ENCODE assay signal across 11 mouse cellular contexts in the genomic region with DNA sequence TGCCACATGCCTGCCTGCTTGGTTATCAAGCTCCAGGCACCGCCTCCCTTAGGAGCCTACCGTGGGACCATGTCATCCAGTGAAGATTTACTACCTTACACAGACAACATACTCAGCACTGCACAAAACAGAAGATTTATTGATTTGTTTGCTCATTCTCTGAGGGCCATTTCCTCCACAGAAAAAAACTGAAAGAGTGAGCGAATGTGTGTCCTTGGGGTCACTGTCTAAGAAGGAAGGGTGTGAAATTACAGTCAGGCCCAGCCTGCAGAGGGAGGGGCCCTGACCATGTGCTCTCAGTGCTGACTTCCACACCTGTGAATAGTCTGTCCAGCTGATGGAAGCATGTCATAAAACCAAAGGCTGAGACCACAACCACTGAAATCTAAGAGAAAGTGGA.
DNase-seq lines count a peak whose midpoint lies in the region; ATAC-seq and TF ChIP-seq lines count a peak whose summit lies in the region.
"Had no signal": no experiment of that assay in that cellular context is flagged by ENCODE, and none has a peak within 500 bp of the region (broad histone marks: within the 10 kb centered on the region; RNA-seq: fewer than 3 reads in every experiment).

No protein-coding gene starts in this region.

- no peak for DNase-seq in hindbrain, embryonic 10.5 days (ENCODE audit: low spot score)
- peak; percentile 53 for DNase-seq in embryo, embryonic 11 days
- no peak for DNase-seq in spleen, adult 12 weeks (ENCODE audit: low spot score)
- DNase-seq in lung, adult 2 months, result no peak
- DNase-seq in heart, postnatal 14 days, result no peak
- DNase-seq: liver, postnatal 0 days had no signal

- H3K9ac ChIP-seq in hindbrain, embryonic 12.5 days, result no peak overlapping the region
- no peak overlapping the region for H3K9ac ChIP-seq in kidney, embryonic 15.5 days
- no peak overlapping the region for H3K9ac ChIP-seq in neural tube, embryonic 13.5 days
- H3K9ac ChIP-seq: liver, postnatal 0 days had no signal

- H3K27me3 ChIP-seq in hindbrain, embryonic 12.5 days, result no peaks in the 10 kb centered on the region
- H3K27me3 ChIP-seq in hindbrain, embryonic 10.5 days (ENCODE audit: insufficient read depth, poor library complexity, severe bottlenecking), result no peaks in the 10 kb centered on the region
- H3K27me3 ChIP-seq in kidney, embryonic 15.5 days, result no peaks in the 10 kb centered on the region
- no peaks in the 10 kb centered on the region for H3K27me3 ChIP-seq in neural tube, embryonic 13.5 days

- no peak for TF ChIP-seq CTCF in lung, adult 2 months (IDR thresholded peaks at IDR 0.05; ENCODE audit: insufficient read depth, low read length)

- H3K36me3 ChIP-seq in hindbrain, embryonic 12.5 days, result peaks cover 44% of the 10 kb centered on the region
- H3K36me3 ChIP-seq in hindbrain, embryonic 10.5 days, result peaks cover 73% of the 10 kb centered on the region
- no peaks in the 10 kb centered on the region for H3K36me3 ChIP-seq in kidney, embryonic 15.5 days
- H3K36me3 ChIP-seq in neural tube, embryonic 13.5 days, result peaks cover 56% of the 10 kb centered on the region

- ATAC-seq in hindbrain, embryonic 12.5 days (ENCODE audit: low FRiP score), result 0 out of 2 replicates have a peak, but pooled peaks have one; percentile 54
- ATAC-seq in kidney, embryonic 15.5 days (replicated peaks; ENCODE audit: low FRiP score), result peak; percentile 98
- ATAC-seq in neural tube, embryonic 13.5 days (ENCODE audit: low read depth), result peak; percentile 93
- ATAC-seq: liver, postnatal 0 days; Patski had no signal

- H3K4me3 ChIP-seq in hindbrain, embryonic 12.5 days, result no peak overlapping the region
- H3K4me3 ChIP-seq in hindbrain, embryonic 10.5 days, result no peak overlapping the region
- no peak overlapping the region for H3K4me3 ChIP-seq in kidney, embryonic 15.5 days (replicated peaks)
- no peak overlapping the region for H3K4me3 ChIP-seq in neural tube, embryonic 13.5 days
- no peak overlapping the region for H3K4me3 ChIP-seq in lung, adult 2 months (replicated peaks; ENCODE audit: extremely low read depth, low read depth, low read length)
- H3K4me3 ChIP-seq: left cerebral cortex, adult 2 months had no signal

- H3K4me2 ChIP-seq in hindbrain, embryonic 12.5 days (replicated peaks), result no peak overlapping the region
- H3K4me2 ChIP-seq in kidney, embryonic 15.5 days, result no peak overlapping the region
- no peak overlapping the region for H3K4me2 ChIP-seq in neural tube, embryonic 13.5 days

- no peaks in the 10 kb centered on the region for H3K9me3 ChIP-seq in hindbrain, embryonic 12.5 days (replicated peaks)
- H3K9me3 ChIP-seq in hindbrain, embryonic 10.5 days, result no peaks in the 10 kb centered on the region
- no peaks in the 10 kb centered on the region for H3K9me3 ChIP-seq in kidney, embryonic 15.5 days (replicated peaks)
- H3K9me3 ChIP-seq in neural tube, embryonic 13.5 days, result no peaks in the 10 kb centered on the region

- intact Hi-C loops in heart, postnatal 14 days (cut with DNase I), result no loop called here

- 50% methylated on average over 3 of the region's 3 CpGs for WGBS in hindbrain, embryonic 12.5 days
- WGBS in hindbrain, embryonic 10.5 days, result 77% methylated on average over 3 of the region's 3 CpGs
- 9% methylated on average over 3 of the region's 3 CpGs for WGBS in kidney, embryonic 15.5 days
- WGBS in neural tube, embryonic 13.5 days, result 11% methylated on average over 3 of the region's 3 CpGs
- 54% methylated on average over 3 of the region's 3 CpGs for WGBS in lung, adult 2 months

- no peaks in the 10 kb centered on the region for H3K4me1 ChIP-seq in hindbrain, embryonic 12.5 days
- no peaks in the 10 kb centered on the region for H3K4me1 ChIP-seq in hindbrain, embryonic 10.5 days (replicated peaks)
- peaks cover 10% of the 10 kb centered on the region for H3K4me1 ChIP-seq in kidney, embryonic 15.5 days
- H3K4me1 ChIP-seq in neural tube, embryonic 13.5 days (replicated peaks), result peaks cover 13% of the 10 kb centered on the region
- H3K4me1 ChIP-seq in lung, adult 2 months (ENCODE audit: control insufficient read depth, insufficient read depth, low read length), result no peaks in the 10 kb centered on the region

- H3K27ac ChIP-seq in hindbrain, embryonic 12.5 days, result no peak overlapping the region
- H3K27ac ChIP-seq in hindbrain, embryonic 10.5 days, result no peak overlapping the region
- peak overlapping the region; percentile 77 for H3K27ac ChIP-seq in kidney, embryonic 15.5 days
- peak overlapping the region; percentile 57 for H3K27ac ChIP-seq in neural tube, embryonic 13.5 days (replicated peaks)
- H3K27ac ChIP-seq: left cerebral cortex, adult 2 months had no signal

- no peak for TF ChIP-seq POLR2A in lung, adult 2 months (IDR thresholded peaks at IDR 0.05; ENCODE audit: borderline replicate concordance, extremely low read depth, low read depth, low read length)

Comparison
In these comparisons a context has a peak if more than half of its experiments do, and no peak if none do; other contexts are left out.
1. H3K27ac ChIP-seq: peak in kidney, embryonic 15.5 days (single experiment) and neural tube, embryonic 13.5 days (single experiment); none in hindbrain, embryonic 12.5 days (single experiment) and hindbrain, embryonic 10.5 days (single experiment).
2. Peak in every context shown above with its lines, with median percentiles within 50 percentile points of each other: ATAC-seq.